Mouse (Mus musculus): ENCODE data around the gene Anapc2. TPM values are rescaled to one million over a fixed set of nuclear protein-coding genes. Genes with fewer than 3 reads are reported as not detected.

Anapc2 gene
- polyA plus RNA-seq, 1 experiment from 2014 or later, result 131 TPM

DNA sequence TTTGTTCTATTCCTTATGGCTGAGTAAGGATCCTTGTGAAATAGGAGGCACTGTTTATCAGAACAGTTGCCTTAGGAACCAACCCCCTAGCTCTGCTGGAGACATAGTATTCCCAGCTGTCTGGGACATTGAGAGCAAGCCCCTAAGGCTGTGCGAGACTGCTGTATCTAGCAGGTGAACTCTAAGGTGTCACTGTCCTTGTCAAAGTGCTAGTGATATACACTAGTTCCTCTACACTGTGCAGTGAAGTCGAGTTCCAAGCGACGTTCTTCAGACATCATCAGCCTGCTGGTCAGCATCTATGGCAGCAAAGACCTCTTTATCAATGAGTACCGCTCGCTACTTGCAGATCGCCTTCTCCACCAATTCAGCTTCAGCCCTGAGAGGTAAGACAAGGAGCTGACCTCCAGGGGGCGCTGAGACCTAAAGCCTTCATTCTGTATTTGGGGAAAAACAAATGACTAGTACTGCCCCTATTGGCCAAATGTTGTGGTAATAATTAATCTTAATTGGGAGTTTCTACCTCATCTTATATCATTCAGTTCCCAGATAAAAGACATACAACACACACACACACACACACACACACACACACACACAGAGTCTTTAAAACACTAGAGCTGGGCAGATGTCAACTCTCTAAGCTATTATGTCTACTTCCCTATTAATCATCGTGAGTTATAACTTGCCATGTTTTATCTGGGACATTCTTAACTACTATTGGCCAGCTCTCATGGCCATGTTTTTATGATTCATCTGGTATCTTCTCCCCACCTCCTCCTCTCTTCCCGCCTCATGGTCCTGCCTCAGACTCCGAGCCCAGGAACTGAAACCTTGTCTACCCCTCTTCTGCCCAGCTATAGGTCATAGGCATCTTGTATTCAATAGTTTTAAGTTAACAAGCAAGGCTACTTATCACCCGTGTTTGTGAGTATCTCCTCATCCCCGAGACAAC, 6.9 kb downstream of the Anapc2 start:
- no peaks in the 10 kb centered on the region for H3K27me3 ChIP-seq
- H3K9ac ChIP-seq, result no peak overlapping the region
- no peak overlapping the region for H3K4me3 ChIP-seq
- ATAC-seq (ENCODE audit: low read depth), result 0 out of 2 replicates have a peak, but pooled peaks have one; percentile 34
- 63% methylated on average over 13 of the region's 13 CpGs for WGBS
- H3K27ac ChIP-seq (replicated peaks), result no peak overlapping the region
- H3K4me1 ChIP-seq (replicated peaks), result peaks cover 9% of the 10 kb centered on the region
- H3K9me3 ChIP-seq, result no peaks in the 10 kb centered on the region
- H3K36me3 ChIP-seq, result peaks cover 97% of the 10 kb centered on the region
- H3K4me2 ChIP-seq, result no peak overlapping the region

DNA sequence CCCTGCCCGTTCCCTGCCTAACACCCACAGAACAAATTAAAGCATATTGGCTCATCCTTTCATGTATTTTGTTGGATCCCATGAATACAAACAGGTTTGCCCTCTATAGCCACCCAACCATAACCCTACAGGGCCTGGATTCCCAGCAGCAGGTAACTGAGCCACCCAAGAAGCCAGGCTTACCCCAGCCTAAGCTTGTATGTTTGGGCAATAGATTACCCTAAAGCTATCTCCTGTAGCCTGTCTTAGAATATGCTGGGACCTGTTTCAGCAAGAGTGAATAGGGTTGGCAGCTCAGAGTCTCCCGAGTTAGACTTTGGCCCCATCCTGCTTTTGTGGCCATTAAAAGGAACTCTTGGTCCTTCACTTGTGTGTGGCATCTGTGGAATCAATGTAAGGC, 13.3 kb downstream of the Anapc2 start:
- Histone ChIP-seq H3K4me3 (no peak overlapping the region), H3K27me3 (peaks cover 30% of the 10 kb centered on the region), H3K27ac (replicated peaks) (no peak overlapping the region), H3K4me2 (no peak overlapping the region), H3K36me3 (peaks cover 55% of the 10 kb centered on the region), H3K4me1 (replicated peaks) (peaks cover 19% of the 10 kb centered on the region), H3K9ac (no peak overlapping the region), H3K9me3 (no peaks in the 10 kb centered on the region)
- ATAC-seq (ENCODE audit: low read depth), result no peak
- WGBS, result 90% methylated on average over 2 of the region's 2 CpGs

DNA sequence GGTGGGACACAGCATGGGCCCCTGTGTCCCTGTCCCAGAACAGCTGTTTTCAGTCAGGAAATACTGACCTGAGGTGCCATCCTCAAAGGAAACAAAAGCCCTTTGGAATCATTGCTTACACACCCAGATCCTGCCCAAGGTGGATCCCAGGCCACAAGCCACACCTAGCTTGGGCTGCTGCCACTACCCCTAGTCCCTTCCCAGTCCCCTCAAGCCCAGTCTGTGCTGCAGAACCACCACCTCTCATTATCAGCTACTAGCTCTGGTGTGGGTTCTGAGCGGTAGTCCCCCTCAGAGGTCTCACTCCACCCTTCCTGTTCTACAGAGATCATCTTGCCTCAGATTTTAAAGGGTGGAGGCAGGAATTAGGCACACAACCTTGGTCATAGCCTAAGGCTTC, 14.0 kb downstream of the Anapc2 start:
- peaks cover 37% of the 10 kb centered on the region for H3K27me3 ChIP-seq
- no peak overlapping the region for H3K4me2 ChIP-seq
- peaks cover 27% of the 10 kb centered on the region for H3K4me1 ChIP-seq (replicated peaks)
- WGBS, result 81% methylated on average over 1 of the region's 1 CpGs
- H3K9me3 ChIP-seq, result no peaks in the 10 kb centered on the region
- H3K36me3 ChIP-seq, result peaks cover 48% of the 10 kb centered on the region
- H3K4me3 ChIP-seq, result no peak overlapping the region
- no peak overlapping the region for H3K27ac ChIP-seq (replicated peaks)
- no peak overlapping the region for H3K9ac ChIP-seq
- no peak for ATAC-seq (ENCODE audit: low read depth)

DNA sequence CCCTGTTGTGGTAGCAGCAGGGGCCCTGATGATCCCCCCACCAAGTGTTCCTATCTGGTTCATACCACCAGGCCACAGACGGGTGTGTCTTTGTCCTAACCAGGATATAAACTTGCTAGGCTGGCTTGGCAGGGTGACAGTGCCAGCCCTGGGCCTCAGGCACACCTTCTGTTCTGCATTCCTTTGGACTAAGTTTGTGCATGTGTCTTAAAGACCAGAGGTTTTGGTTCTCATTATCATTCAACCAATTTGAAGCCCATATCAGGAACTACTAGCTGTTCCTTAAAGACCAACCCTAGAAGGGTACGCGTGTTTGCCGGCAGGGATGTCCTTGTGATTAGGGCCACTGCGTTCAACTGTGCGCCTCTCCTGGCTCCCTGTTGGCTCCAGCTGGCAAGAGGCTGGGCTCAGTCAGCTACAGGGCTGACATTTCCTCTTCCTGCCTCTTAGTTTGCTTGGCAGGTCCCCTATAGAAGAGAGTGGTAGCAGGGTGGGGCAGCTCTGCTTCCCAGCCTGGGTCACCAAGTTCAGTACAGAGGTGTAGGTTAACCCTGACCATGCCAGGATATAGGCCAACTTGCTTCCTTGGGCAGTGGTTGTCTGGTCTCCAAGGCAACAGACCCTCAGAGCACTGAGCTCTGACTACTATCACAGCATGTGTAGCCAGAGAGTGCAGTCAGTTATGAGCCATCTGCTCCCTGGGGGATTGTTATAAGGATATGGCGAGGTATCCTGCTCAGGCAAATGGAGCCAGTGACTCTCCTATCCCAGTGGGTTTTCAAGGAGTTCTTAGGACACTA, 14.8 kb downstream of the Anapc2 start:
- no peak overlapping the region for H3K4me3 ChIP-seq
- peaks cover 33% of the 10 kb centered on the region for H3K4me1 ChIP-seq (replicated peaks)
- H3K27me3 ChIP-seq, result peaks cover 44% of the 10 kb centered on the region
- H3K9me3 ChIP-seq, result no peaks in the 10 kb centered on the region
- H3K27ac ChIP-seq (replicated peaks), result no peak overlapping the region
- no peak for ATAC-seq (ENCODE audit: low read depth)
- peaks cover 43% of the 10 kb centered on the region for H3K36me3 ChIP-seq
- WGBS, result 59% methylated on average over 7 of the region's 7 CpGs
- H3K4me2 ChIP-seq, result no peak overlapping the region
- no peak overlapping the region for H3K9ac ChIP-seq

DNA sequence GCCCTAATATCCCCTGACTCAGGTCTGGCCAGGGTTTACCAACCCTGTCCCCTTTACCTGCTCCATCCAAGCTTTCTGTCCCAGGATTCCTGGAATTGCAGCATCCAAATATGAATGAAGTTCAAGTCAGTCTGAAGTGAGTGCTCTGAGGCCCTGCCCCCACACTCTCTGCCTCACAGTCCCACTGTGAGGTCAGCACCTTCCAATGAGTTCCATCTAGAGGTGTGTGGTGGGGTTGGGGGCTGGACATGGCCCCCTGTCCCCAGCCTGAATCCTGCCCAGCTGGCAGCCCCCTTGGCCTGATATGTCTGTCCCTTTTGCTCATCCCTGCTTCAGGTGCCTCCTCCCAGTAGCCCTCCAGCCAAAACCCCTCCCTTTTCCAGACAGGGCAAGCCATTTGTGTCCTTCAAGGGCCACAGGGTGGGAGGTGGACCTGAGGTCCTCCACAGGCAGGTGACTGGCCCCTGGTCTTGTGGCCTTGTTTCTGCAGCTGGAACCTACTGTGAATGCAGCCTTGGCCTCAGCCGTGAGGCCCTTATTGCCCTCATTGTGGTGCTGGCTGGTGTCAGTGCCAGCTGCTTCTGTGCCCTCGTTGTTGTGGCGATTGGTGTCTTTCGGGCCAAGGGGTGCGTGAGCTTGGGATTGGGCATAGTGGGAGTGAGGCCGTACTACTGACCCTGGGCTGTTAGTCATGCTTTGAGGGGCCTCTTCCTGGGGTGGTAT, 15.8 kb downstream of the Anapc2 start, which contains the start of gene Tmem210:
Gene Tmem210, plus strand, starts transcription at position 219 of the 723 bp plus-strand sequence.
- Histone ChIP-seq H3K9ac (no peak within 1 kb of the TSS), H3K27me3 (peaks cover 55% of the 10 kb centered on the region), H3K4me1 (replicated peaks) (peaks cover 39% of the 10 kb centered on the region), H3K36me3 (peaks cover 33% of the 10 kb centered on the region), H3K27ac (replicated peaks) (no peak within 1 kb of the TSS), H3K4me3 (no peak within 1 kb of the TSS), H3K9me3 (no peaks in the 10 kb centered on the region), H3K4me2 (no peak within 1 kb of the TSS)
- 79% methylated on average over 6 of the region's 6 CpGs for WGBS
- ATAC-seq (ENCODE audit: low read depth), result no peak

DNA sequence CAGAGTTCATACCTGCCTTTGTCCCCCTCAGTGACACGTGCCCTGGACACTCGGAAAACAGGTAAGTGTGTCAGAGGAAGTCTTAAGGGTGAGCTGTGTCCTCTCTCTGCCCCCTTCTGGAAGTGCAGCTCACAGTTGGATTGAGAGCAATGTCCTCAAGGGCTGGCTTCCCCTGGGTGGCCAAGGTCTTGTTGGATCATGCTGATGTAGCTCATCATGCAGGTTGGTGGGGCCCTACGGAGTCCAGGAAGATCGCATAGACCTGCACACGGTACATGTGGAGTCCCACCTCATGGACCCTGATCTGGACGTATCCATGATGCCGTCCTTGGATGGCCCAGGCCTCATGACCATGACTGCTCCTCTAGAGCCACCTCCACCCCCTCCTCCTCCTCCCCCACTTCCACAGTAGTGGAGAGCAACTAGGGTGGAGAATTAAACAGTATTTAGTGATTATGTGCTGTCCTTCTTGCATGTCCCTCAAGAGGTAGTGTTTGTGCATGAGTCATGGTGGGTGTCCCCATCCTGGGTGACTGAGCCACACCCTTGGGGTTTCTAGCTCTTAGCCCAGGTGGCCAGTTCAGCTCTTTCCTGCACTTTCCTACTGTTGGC, 16.6 kb downstream of the Anapc2 start:
- Histone ChIP-seq H3K27ac (replicated peaks) (no peak overlapping the region), H3K4me2 (no peak overlapping the region), H3K4me3 (no peak overlapping the region), H3K27me3 (peaks cover 62% of the 10 kb centered on the region), H3K9ac (no peak overlapping the region), H3K36me3 (peaks cover 25% of the 10 kb centered on the region), H3K9me3 (no peaks in the 10 kb centered on the region), H3K4me1 (replicated peaks) (peaks cover 39% of the 10 kb centered on the region)
- no peak for ATAC-seq (ENCODE audit: low read depth)
- WGBS, result 87% methylated on average over 7 of the region's 7 CpGs

DNA sequence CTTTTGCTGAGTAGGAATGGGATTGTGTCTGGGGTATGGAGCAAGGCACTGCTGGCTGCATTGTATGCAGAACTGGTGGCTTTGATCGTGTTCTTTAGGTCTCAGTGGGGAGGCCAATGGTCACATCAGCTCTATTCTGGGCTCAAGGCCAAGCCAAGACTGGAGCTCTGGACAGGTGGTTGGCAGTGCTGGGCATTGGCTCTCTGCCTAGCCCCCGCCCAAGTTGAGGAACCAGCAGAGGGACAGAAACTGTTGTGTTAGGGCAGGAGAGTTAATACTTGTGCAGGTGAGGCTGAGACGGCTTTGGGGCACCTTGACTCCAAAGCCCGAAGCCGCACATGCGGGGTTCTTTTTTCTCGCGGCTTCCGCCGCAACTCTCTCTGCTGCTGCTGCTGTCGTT, 17.4 kb downstream of the Anapc2 start, which contains the start of gene Lrrc26:
Gene Lrrc26, plus strand, starts transcription at position 265 of the 400 bp plus-strand sequence.
- ATAC-seq (ENCODE audit: low read depth), result no peak
- WGBS, result 10% methylated on average over 11 of the region's 11 CpGs

DNA sequence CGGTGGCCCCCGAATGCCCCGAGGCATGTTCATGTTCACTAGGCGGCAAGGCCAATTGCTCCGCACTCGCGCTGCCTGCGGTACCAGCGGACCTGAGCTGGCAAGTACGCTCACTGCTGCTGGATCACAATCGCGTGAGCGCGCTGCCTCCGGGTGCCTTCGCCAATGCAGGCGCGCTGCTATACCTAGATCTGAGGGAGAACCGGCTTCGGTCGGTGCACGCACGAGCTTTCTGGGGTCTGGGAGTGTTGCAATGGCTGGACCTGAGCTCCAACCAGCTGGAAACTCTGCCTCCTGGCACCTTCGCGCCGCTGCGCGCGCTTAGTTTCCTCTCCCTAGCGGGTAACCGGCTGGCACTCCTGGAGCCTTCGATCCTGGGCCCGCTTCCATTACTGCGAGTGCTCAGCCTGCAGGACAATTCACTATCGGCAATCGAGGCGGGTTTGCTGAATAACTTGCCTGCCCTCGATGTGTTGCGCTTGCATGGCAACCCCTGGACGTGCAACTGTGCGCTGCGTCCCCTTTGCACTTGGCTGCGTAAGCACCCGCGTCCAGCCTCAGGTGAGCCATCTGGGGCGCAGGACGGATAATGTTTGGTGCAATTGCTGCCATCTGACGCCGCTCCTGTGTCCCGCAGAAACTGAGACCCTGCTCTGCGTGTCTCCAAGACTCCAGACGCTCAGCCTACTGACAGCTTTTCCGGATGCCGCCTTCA, 18.0 kb downstream of the Anapc2 start:
- Histone ChIP-seq H3K4me2 (peak overlapping the region; percentile 44), H3K27me3 (peaks cover 77% of the 10 kb centered on the region), H3K4me3 (peak overlapping the region; percentile 19), H3K36me3 (peaks cover 16% of the 10 kb centered on the region), H3K27ac (replicated peaks) (no peak overlapping the region), H3K4me1 (replicated peaks) (peaks cover 39% of the 10 kb centered on the region), H3K9ac (peak overlapping the region; percentile 49), H3K9me3 (no peaks in the 10 kb centered on the region)
- ATAC-seq (ENCODE audit: low read depth), result peak; percentile 29; the same call in 1 of the 2 replicates
- WGBS, result 2% methylated on average over 54 of the region's 54 CpGs

More for the DNA sequence above, 17.4 kb downstream of the Anapc2 start, which contains the start of gene Lrrc26:
- Histone ChIP-seq H3K4me1 (replicated peaks) (peaks cover 39% of the 10 kb centered on the region), H3K9me3 (no peaks in the 10 kb centered on the region), H3K4me3 (peak within 1 kb of the TSS; percentile 19), H3K27me3 (peaks cover 71% of the 10 kb centered on the region), H3K9ac (peak within 1 kb of the TSS; percentile 49), H3K4me2 (peak within 1 kb of the TSS; percentile 44), H3K36me3 (peaks cover 17% of the 10 kb centered on the region), H3K27ac (replicated peaks) (no peak within 1 kb of the TSS)

DNA sequence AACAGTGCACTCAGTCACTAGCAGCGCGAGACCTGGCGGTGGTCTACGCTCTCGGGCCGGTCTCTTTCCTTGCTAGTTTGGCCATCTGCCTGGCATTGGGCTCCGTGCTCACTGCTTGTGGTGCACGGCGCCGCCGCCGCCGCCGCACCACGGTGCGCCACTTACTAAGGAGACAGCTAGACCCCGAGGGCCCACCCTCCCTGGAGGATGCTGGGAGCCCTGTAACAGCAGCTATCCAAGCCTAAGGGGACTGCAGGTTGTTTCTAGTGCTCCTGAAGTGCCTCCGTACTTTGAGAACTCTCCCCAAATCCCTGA, 18.5 kb downstream of the Anapc2 start:
- H3K4me1 ChIP-seq (replicated peaks), result peaks cover 39% of the 10 kb centered on the region
- no peak for ATAC-seq (ENCODE audit: low read depth)
- no peak overlapping the region for H3K27ac ChIP-seq (replicated peaks)
- H3K36me3 ChIP-seq, result peaks cover 16% of the 10 kb centered on the region
- no peaks in the 10 kb centered on the region for H3K9me3 ChIP-seq
- peaks cover 82% of the 10 kb centered on the region for H3K27me3 ChIP-seq
- H3K4me3 ChIP-seq, result peak overlapping the region; percentile 19
- H3K4me2 ChIP-seq, result peak overlapping the region; percentile 44
- 2% methylated on average over 18 of the region's 18 CpGs for WGBS
- H3K9ac ChIP-seq, result peak overlapping the region; percentile 49

DNA sequence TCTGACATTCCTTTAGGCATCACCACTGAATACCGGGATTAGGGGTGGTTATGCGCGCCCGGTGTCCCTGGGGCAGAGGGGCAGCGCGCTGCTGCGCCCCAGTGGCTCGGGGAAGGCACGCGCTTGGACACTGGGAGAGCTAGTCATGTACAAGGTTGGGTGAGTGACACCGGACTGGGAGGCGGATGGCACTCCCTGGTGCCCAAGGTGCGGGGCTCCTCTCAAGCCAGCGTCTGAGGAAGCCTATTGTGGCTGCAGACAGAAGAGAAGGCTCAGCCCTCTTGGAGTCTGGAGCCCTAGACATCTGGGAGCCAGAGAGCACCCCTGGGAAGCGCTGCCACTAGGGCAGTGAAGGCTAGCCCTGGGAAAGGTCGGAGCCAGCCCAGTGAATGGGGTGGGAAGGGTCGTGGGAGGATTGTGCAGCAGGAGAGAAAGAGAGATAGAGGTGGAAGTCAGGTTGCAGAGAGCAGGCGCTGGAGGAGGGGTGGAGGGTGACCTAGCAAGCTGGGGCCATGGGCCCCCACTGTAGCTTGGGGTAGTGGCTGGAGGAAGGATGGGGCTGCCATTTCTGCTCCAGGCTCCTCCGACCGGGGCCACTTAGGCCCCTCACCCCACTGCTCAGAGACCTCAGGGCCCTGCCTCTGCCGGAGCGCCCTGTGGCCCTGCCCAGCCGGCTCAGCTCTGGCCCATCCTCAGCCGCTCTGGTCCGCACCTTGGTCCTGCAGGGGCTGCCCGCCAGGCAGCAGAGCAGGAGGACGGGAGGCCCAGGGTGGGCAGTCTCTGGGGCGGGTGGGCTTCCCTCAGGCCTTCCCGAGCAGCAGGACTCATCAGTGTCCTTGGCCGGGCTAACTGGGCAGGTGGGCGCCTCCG, 19.1 kb downstream of the Anapc2 start:
- Histone ChIP-seq H3K4me1 (replicated peaks) (peaks cover 39% of the 10 kb centered on the region), H3K36me3 (peaks cover 17% of the 10 kb centered on the region), H3K27me3 (peaks cover 88% of the 10 kb centered on the region), H3K27ac (replicated peaks) (no peak overlapping the region), H3K4me2 (peak overlapping the region; percentile 49), H3K9me3 (no peaks in the 10 kb centered on the region), H3K4me3 (peak overlapping the region; percentile 27), H3K9ac (peak overlapping the region; percentile 49)
- WGBS, result 6% methylated on average over 32 of the region's 32 CpGs
- ATAC-seq (ENCODE audit: low read depth), result no peak
